Mouse (Mus musculus): Measurements from ENCODE around the gene Slc2a1. TPM values are rescaled to one million over a fixed set of nuclear protein-coding genes. Genes with fewer than 3 reads are reported as not detected.

Gene Slc2a1
- total RNA-seq, 1 experiment = 526 TPM

- H3K9ac ChIP-seq (ENCODE audit: insufficient read depth, low read depth, low read length, poor library complexity, severe bottlenecking) = peak overlapping the region; percentile 69
- in situ Hi-C loops (cut with MboI; ENCODE audit: low sequenced_read_pairs in 2 of 2, unreplicated experiment in 2 of 2) = loop anchor here (5.0 to 25.0 kb wide), 3 partner anchors 171 to 561 kb away; partner anchors contain the start of genes Cfap57 (in 1 of the 2) and Ebna1bp2 (in 1 of the 2)
- H3K27ac ChIP-seq (ENCODE audit: insufficient read depth, low read depth, low read length, poor library complexity, severe bottlenecking) = no peak overlapping the region
- H3K4me1 ChIP-seq (ENCODE audit: control insufficient read depth in 2 of 2, insufficient read depth in 2 of 2, low read length in 2 of 2, poor library complexity in 1 of 2) = peaks cover 0 to 6% of the 10 kb centered on the region in 2 experiments; a peak in 1 of 4 replicates
- DNase-seq (ENCODE audit: low read depth, low spot score) = no peak
- TF ChIP-seq HCFC1 (IDR thresholded peaks at IDR 0.05; ENCODE audit: borderline replicate concordance, insufficient read depth, low read length) (no peak), ZNF384 (IDR thresholded peaks at IDR 0.05; ENCODE audit: low read depth, low read length) (no peak), MAFK (IDR thresholded peaks at IDR 0.05; ENCODE audit: insufficient read depth, low read depth, low read length) (no peak), CHD2 (IDR thresholded peaks at IDR 0.05; ENCODE audit: low read depth, low read length) (no peak), ZC3H11A (IDR thresholded peaks at IDR 0.05; ENCODE audit: borderline replicate concordance, low read depth, low read length) (no peak)
- peaks cover 11% of the 10 kb centered on the region for H3K36me3 ChIP-seq (ENCODE audit: control insufficient read depth, insufficient read depth, low read length, poor library complexity, severe bottlenecking)
- H3K4me3 ChIP-seq (ENCODE audit: insufficient read depth in 1 of 2, low read depth in 1 of 2, low read length in 2 of 2, poor library complexity in 1 of 2, severe bottlenecking in 1 of 2) = peak overlapping the region; percentile 80 to 95
- H3K9me3 ChIP-seq (ENCODE audit: control insufficient read depth, insufficient read depth, low read depth, low read length) = no peaks in the 10 kb centered on the region
These were observed 64.6 kb downstream of the Slc2a1 start for GRCm38 (mm10) chr4:119172919-119173650.

DNA sequence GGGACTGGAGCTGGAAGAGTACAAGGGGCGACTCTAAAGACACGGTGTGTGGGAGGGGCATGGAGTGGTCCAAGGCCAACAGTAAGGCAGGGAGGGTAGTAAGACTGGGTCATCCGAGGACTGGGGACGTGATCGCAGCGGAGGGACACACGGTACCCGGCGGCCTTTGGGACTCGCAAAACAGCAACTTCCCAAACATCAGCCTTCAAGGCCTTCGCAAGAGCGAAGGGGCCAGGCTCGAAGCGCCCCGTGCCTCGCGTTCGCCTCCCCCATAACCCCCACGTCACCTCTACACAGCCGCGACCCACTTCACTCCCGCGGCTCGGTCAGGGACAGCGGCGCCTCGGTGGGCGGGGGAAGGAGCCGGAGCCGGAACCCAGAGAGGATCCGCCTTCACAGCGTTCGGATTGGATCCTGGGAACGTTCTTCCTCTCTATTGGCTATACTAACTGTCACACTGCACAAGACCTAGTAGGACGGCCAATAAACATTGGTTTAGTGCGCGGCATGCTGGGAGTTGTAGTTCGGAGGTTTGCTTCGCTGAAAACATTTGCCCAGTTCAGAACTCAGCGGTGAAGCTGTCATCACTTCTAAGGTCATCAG, 65.4 kb downstream of the Slc2a1 start, which contains the start of gene Zfp691:
Zfp691 (minus strand) TSS at position 345 of the 603 bp plus-strand sequence.
- Histone ChIP-seq H3K4me1 (ENCODE audit: control insufficient read depth in 2 of 2, insufficient read depth in 2 of 2, low read length in 2 of 2, poor library complexity in 1 of 2) (peaks cover 0 to 6% of the 10 kb centered on the region in 2 experiments; a peak in 1 of 4 replicates), H3K4me3 (ENCODE audit: insufficient read depth in 1 of 2, low read depth in 1 of 2, low read length in 2 of 2, poor library complexity in 1 of 2, severe bottlenecking in 1 of 2) (peak within 1 kb of the TSS; percentile 80 to 95), H3K36me3 (ENCODE audit: control insufficient read depth, insufficient read depth, low read length, poor library complexity, severe bottlenecking) (peaks cover 11% of the 10 kb centered on the region), H3K27ac (ENCODE audit: insufficient read depth, low read depth, low read length, poor library complexity, severe bottlenecking) (no peak within 1 kb of the TSS), H3K9me3 (ENCODE audit: control insufficient read depth, insufficient read depth, low read depth, low read length) (no peaks in the 10 kb centered on the region), H3K9ac (ENCODE audit: insufficient read depth, low read depth, low read length, poor library complexity, severe bottlenecking) (peak within 1 kb of the TSS; percentile 69)
- DNase-seq (ENCODE audit: low read depth, low spot score) = peak; percentile 91
- in situ Hi-C loops (cut with MboI; ENCODE audit: low sequenced_read_pairs in 2 of 2, unreplicated experiment in 2 of 2) = loop anchor here (5.0 to 25.0 kb wide), 3 partner anchors 172 to 562 kb away; partner anchors contain the start of genes Cfap57 (in 1 of the 2) and Ebna1bp2 (in 1 of the 2)
- TF ChIP-seq CHD2 (IDR thresholded peaks at IDR 0.05; ENCODE audit: low read depth, low read length) = peak; percentile 97
- peak; percentile 99 for TF ChIP-seq HCFC1 (IDR thresholded peaks at IDR 0.05; ENCODE audit: borderline replicate concordance, insufficient read depth, low read length)
- no peak for TF ChIP-seq MAFK (IDR thresholded peaks at IDR 0.05; ENCODE audit: insufficient read depth, low read depth, low read length)
- TF ChIP-seq ZC3H11A (IDR thresholded peaks at IDR 0.05; ENCODE audit: borderline replicate concordance, low read depth, low read length) = no peak
- no peak for TF ChIP-seq ZNF384 (IDR thresholded peaks at IDR 0.05; ENCODE audit: low read depth, low read length)

GRCm38 (mm10) chr4:119177702-119178101, 69.2 kb downstream of the Slc2a1 start:
- Histone ChIP-seq H3K4me3 (ENCODE audit: insufficient read depth in 1 of 2, low read depth in 1 of 2, low read length in 2 of 2, poor library complexity in 1 of 2, severe bottlenecking in 1 of 2) (no peak overlapping the region), H3K36me3 (ENCODE audit: control insufficient read depth, insufficient read depth, low read length, poor library complexity, severe bottlenecking) (no peaks in the 10 kb centered on the region), H3K9me3 (ENCODE audit: control insufficient read depth, insufficient read depth, low read depth, low read length) (no peaks in the 10 kb centered on the region), H3K9ac (ENCODE audit: insufficient read depth, low read depth, low read length, poor library complexity, severe bottlenecking) (no peak overlapping the region), H3K4me1 (ENCODE audit: control insufficient read depth in 2 of 2, insufficient read depth in 2 of 2, low read length in 2 of 2, poor library complexity in 1 of 2) (0 out of 4 replicates have a peak, but pooled peaks cover 0 to 2% of the 10 kb centered on the region in 2 experiments), H3K27ac (ENCODE audit: insufficient read depth, low read depth, low read length, poor library complexity, severe bottlenecking) (no peak overlapping the region)
- in situ Hi-C loops (cut with MboI; ENCODE audit: low sequenced_read_pairs in 2 of 2, unreplicated experiment in 2 of 2) = no loop called here
- no peak for TF ChIP-seq MAFK (IDR thresholded peaks at IDR 0.05; ENCODE audit: insufficient read depth, low read depth, low read length)
- no peak for TF ChIP-seq HCFC1 (IDR thresholded peaks at IDR 0.05; ENCODE audit: borderline replicate concordance, insufficient read depth, low read length)
- no peak for TF ChIP-seq ZNF384 (IDR thresholded peaks at IDR 0.05; ENCODE audit: low read depth, low read length)
- no peak for TF ChIP-seq CHD2 (IDR thresholded peaks at IDR 0.05; ENCODE audit: low read depth, low read length)
- no peak for TF ChIP-seq ZC3H11A (IDR thresholded peaks at IDR 0.05; ENCODE audit: borderline replicate concordance, low read depth, low read length)
- DNase-seq (ENCODE audit: low read depth, low spot score) = no peak

GRCm38 (mm10) chr4:119178331-119178730, 69.8 kb downstream of the Slc2a1 start:
- H3K4me1 ChIP-seq (ENCODE audit: control insufficient read depth in 2 of 2, insufficient read depth in 2 of 2, low read length in 2 of 2, poor library complexity in 1 of 2) = no peaks in the 10 kb centered on the region
- no peaks in the 10 kb centered on the region for H3K36me3 ChIP-seq (ENCODE audit: control insufficient read depth, insufficient read depth, low read length, poor library complexity, severe bottlenecking)
- H3K27ac ChIP-seq (ENCODE audit: insufficient read depth, low read depth, low read length, poor library complexity, severe bottlenecking) = no peak overlapping the region
- in situ Hi-C loops (cut with MboI; ENCODE audit: low sequenced_read_pairs in 2 of 2, unreplicated experiment in 2 of 2) = no loop called here
- no peak for DNase-seq (ENCODE audit: low read depth, low spot score)
- TF ChIP-seq CHD2 (IDR thresholded peaks at IDR 0.05; ENCODE audit: low read depth, low read length) (no peak), ZNF384 (IDR thresholded peaks at IDR 0.05; ENCODE audit: low read depth, low read length) (no peak), ZC3H11A (IDR thresholded peaks at IDR 0.05; ENCODE audit: borderline replicate concordance, low read depth, low read length) (no peak), HCFC1 (IDR thresholded peaks at IDR 0.05; ENCODE audit: borderline replicate concordance, insufficient read depth, low read length) (no peak), MAFK (IDR thresholded peaks at IDR 0.05; ENCODE audit: insufficient read depth, low read depth, low read length) (no peak)
- H3K4me3 ChIP-seq (ENCODE audit: insufficient read depth in 1 of 2, low read depth in 1 of 2, low read length in 2 of 2, poor library complexity in 1 of 2, severe bottlenecking in 1 of 2) = no peak overlapping the region
- no peak overlapping the region for H3K9ac ChIP-seq (ENCODE audit: insufficient read depth, low read depth, low read length, poor library complexity, severe bottlenecking)
- H3K9me3 ChIP-seq (ENCODE audit: control insufficient read depth, insufficient read depth, low read depth, low read length) = no peaks in the 10 kb centered on the region
